Mouse (Mus musculus) lung, postnatal 0 days (tissue): ENCODE measurements around the gene Nf2. TPM values are rescaled to one million over a fixed set of nuclear protein-coding genes. Genes with fewer than 3 reads are reported as not detected.

ENCODE experiments used
- ATAC-seq: fragments of 200-750 bp; cut with Nextera tagmentation; 2 replicates; pipeline ENCODE4 v1.8.0; 2017; ENCODE audit warnings: moderate library complexity
- DNase-seq: peaks from one replicate; pipeline ENCODE4 v3.0.0-alpha.2; 2016; ENCODE audit warnings: low spot score
- H3K27ac ChIP-seq: fragments of 300-500 bp; sonication (generic); 2 replicates; pipeline ENCODE4 v1.5.1; 2014; ENCODE audit warnings: antibody characterized with exemption, mild to moderate bottlenecking, low read length, mixed read lengths
- H3K27me3 ChIP-seq: fragments of 300-500 bp; sonication (generic); replicated peaks from 2 replicates; pipeline ENCODE4 v1.6.1; 2014; ENCODE audit warnings: low read length, mixed read lengths; ENCODE audit not compliant: insufficient read depth
- H3K36me3 ChIP-seq: fragments of 300-500 bp; sonication (generic); 2 replicates; pipeline ENCODE4 v1.6.1; 2014; ENCODE audit warnings: low read length, mixed read lengths; ENCODE audit not compliant: insufficient read depth
- H3K4me1 ChIP-seq: fragments of 300-500 bp; sonication (generic); 2 replicates; pipeline ENCODE4 v1.6.1; 2014; ENCODE audit warnings: antibody characterized with exemption, low read depth, low read length, mixed read lengths; ENCODE audit not compliant: insufficient read depth
- H3K4me2 ChIP-seq: fragments of 300-500 bp; sonication (generic); replicated peaks from 2 replicates; pipeline ENCODE4 v1.6.1; 2014; ENCODE audit warnings: low read depth, mild to moderate bottlenecking, low read length, moderate library complexity, mixed read lengths
- H3K4me3 ChIP-seq: fragments of 300-500 bp; sonication (generic); 2 replicates; pipeline ENCODE4 v1.5.1; 2014; ENCODE audit warnings: low read depth, low read length
- H3K9ac ChIP-seq: fragments of 300-500 bp; sonication (generic); replicated peaks from 2 replicates; pipeline ENCODE4 v1.6.1; 2014; ENCODE audit warnings: low read depth, mild to moderate bottlenecking
- H3K9me3 ChIP-seq: fragments of 300-500 bp; sonication (generic); 2 replicates; pipeline ENCODE4 v1.6.1; 2016; ENCODE audit warnings: low read length, mixed read lengths
- CTCF ChIP-seq: IDR thresholded peaks from 2 replicates; pipeline ENCODE4 v1.5.1; 2016; ENCODE audit warnings: antibody characterized with exemption, mild to moderate bottlenecking
- EP300 ChIP-seq: IDR thresholded peaks from 2 replicates; pipeline ENCODE4 v1.6.1; 2016; ENCODE audit warnings: antibody characterized with exemption, mild to moderate bottlenecking, control low read depth
- WGBS: fragments of 180-500 bp; shearing (Covaris S2); extraction: QIAGEN DNeasy Blood & Tissue Kit; methylation state at CpG from one replicate; pipeline ENCODE4 v1.1.7; 2014; 5-methylcytosine and 5-hydroxymethylcytosine counted together
- polyA plus RNA-seq: library from polyadenylated mRNA; unstranded; fragments of >200 nt; fragmentation: Nextera tagmentation; extraction: Ambion mirVana; gene quantifications from 2 replicates; pipeline ENCODE4 v1.2.1, GENCODE M21; 2015

The Nf2 gene
- polyA plus RNA-seq, 1 experiment from 2014 or later = 19.6 TPM

DNA sequence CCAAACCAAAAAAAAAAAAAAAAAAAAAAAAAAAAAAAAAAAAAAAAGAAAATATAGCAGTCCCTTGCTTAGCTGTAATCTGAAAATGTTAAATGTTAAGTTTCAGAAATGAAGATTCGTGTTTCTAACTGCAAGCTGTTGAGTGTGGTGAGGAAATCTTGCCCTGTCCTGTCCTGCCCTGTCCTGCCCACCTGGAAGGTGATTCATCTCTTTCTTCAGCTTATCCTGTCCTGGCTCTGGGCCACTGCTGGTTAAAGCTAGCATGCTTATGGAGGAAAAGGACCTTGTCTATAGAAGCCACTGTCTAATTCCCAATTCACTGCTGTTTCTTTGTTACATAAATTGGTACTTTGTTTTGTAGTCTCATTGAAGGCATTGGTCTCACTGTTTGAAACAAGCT lies 11.7 kb upstream of the Nf2 start:
- no peak for ATAC-seq
- no peak for TF ChIP-seq CTCF
- no peak for TF ChIP-seq EP300
- Histone ChIP-seq H3K27ac (no peak overlapping the region), H3K9me3 (no peaks in the 10 kb centered on the region), H3K4me3 (no peak overlapping the region), H3K4me2 (no peak overlapping the region), H3K9ac (no peak overlapping the region), H3K36me3 (no peaks in the 10 kb centered on the region), H3K27me3 (no peaks in the 10 kb centered on the region), H3K4me1 (no peaks in the 10 kb centered on the region)
- WGBS = 61% methylated on average over 1 of the region's 1 CpGs
- no peak for DNase-seq

DNA sequence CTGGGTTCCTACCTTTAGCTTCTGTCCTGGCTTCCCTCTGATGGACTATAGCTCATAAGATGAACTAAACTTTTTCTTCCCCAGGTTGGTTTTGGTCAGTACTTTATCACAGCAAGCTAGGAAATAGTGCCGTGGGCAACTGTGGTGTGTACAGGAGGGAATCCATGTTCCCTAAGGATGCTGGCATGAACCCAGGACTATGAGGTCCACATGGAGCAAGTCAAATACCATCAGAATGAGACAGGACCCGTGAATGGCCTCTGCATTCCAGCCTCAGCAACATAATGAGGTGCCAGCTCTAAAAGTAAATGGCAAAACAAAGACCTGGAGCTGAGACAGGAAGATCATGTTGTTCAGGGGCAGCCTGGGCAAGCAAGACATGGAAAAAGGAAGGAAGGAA lies 9.1 kb upstream of the Nf2 start:
- no peak overlapping the region for H3K4me2 ChIP-seq
- no peak overlapping the region for H3K4me3 ChIP-seq
- no peak overlapping the region for H3K9ac ChIP-seq
- H3K27ac ChIP-seq = no peak overlapping the region
- WGBS = 37% methylated on average over 2 of the region's 2 CpGs
- H3K4me1 ChIP-seq = no peaks in the 10 kb centered on the region
- TF ChIP-seq EP300 = no peak
- H3K36me3 ChIP-seq = no peaks in the 10 kb centered on the region
- DNase-seq (no peak), ATAC-seq (no peak)
- H3K9me3 ChIP-seq = no peaks in the 10 kb centered on the region
- no peaks in the 10 kb centered on the region for H3K27me3 ChIP-seq

DNA sequence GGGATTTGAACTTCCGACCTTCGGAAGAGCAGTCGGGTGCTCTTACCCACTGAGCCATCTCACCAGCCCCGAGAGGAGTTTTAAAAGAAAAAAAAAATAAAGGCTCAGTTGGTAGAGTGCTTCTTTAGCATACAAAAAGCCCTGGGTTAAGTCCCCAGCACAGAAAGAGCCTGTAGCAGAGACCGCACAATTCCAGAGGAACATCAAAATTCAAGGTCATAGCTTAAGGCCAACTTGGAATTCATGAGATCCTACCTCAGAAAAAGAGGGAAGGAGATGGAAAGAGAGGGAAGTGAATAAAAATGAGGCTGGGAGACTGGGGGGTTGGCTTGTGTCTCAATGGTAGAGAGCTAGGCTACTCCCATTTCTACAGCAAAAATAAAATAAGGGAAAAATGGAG lies 4.8 kb upstream of the Nf2 start:
- TF ChIP-seq EP300 (no peak), CTCF (no peak)
- Histone ChIP-seq H3K36me3 (no peaks in the 10 kb centered on the region), H3K4me1 (no peaks in the 10 kb centered on the region), H3K9ac (no peak overlapping the region), H3K27ac (no peak overlapping the region), H3K9me3 (no peaks in the 10 kb centered on the region), H3K4me2 (no peak overlapping the region), H3K27me3 (no peaks in the 10 kb centered on the region), H3K4me3 (no peak overlapping the region)
- DNase-seq (no peak), ATAC-seq (no peak)
- WGBS = 89% methylated on average over 5 of the region's 5 CpGs

DNA sequence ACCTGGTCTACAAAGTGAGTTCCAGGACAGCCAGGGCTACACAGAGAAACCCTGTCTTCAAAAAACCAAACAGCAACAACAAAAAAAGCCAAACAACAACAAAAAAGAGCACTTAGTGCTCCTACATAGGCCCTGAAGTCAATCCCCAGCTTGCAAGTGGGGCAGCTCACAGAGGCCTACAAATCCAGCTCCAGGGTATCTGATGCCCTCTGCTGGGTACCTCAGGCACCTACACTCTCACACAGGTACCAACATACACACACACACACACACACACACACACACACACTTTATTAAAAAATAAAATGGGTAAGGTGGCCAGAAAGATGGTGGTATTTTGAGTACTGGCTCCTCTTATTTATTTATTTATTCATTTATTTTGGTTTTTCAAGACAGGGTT lies 3.7 kb upstream of the Nf2 start:
- no peak overlapping the region for H3K4me3 ChIP-seq
- no peaks in the 10 kb centered on the region for H3K4me1 ChIP-seq
- no peaks in the 10 kb centered on the region for H3K27me3 ChIP-seq
- TF ChIP-seq EP300 (no peak), CTCF (no peak)
- ATAC-seq = no peak
- H3K9ac ChIP-seq = no peak overlapping the region
- H3K4me2 ChIP-seq = no peak overlapping the region
- no peak for DNase-seq
- no peak overlapping the region for H3K27ac ChIP-seq
- no peaks in the 10 kb centered on the region for H3K36me3 ChIP-seq
- H3K9me3 ChIP-seq = no peaks in the 10 kb centered on the region

DNA sequence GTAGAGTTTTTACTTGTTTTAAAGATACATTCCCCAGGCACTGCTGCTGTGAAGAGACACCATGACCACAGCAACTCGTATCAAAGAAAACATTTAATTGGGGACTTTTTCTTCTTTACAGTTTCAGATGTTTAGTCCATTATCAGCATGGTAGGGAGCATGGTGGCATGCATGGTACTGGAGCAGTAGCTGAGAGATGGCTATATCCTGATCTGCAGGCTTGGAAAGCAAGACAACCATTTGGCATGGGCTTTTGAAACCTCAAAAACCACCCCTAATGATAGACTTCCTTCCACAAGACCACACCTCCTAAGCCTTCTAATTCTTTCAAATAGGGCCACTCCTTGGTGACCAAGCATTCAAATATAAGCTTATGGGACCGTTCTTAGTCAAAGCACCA lies 1.1 kb upstream of the Nf2 start:
- H3K4me1 ChIP-seq = no peaks in the 10 kb centered on the region
- 95% methylated on average over 2 of the region's 2 CpGs for WGBS
- H3K4me2 ChIP-seq = no peak overlapping the region
- H3K9ac ChIP-seq = no peak overlapping the region
- no peaks in the 10 kb centered on the region for H3K36me3 ChIP-seq
- ATAC-seq (no peak), DNase-seq (no peak)
- TF ChIP-seq EP300 (no peak), CTCF (no peak)
- H3K27me3 ChIP-seq = no peaks in the 10 kb centered on the region
- H3K9me3 ChIP-seq = no peaks in the 10 kb centered on the region
- H3K27ac ChIP-seq = no peak overlapping the region
- no peak overlapping the region for H3K4me3 ChIP-seq

GRCm38 (mm10) chr11:4848483-4849248 lies 670 bp downstream of the Nf2 start:
- peak overlapping the region; percentile 74 for H3K27ac ChIP-seq
- TF ChIP-seq CTCF (0 out of 2 replicates have a peak, but pooled peaks have one; percentile 7), EP300 (no peak)
- DNase-seq (peak; percentile 35), ATAC-seq (peak; percentile 20)
- peak overlapping the region; percentile 97 for H3K4me3 ChIP-seq
- H3K9me3 ChIP-seq = no peaks in the 10 kb centered on the region
- no peaks in the 10 kb centered on the region for H3K27me3 ChIP-seq
- H3K9ac ChIP-seq = peak overlapping the region; percentile 78
- H3K4me2 ChIP-seq = peak overlapping the region; percentile 77
- WGBS = under 1% methylated on average over 47 of the region's 50 CpGs
- no peaks in the 10 kb centered on the region for H3K36me3 ChIP-seq
- H3K4me1 ChIP-seq = no peaks in the 10 kb centered on the region
